Mouse (Mus musculus) heart, postnatal 4 days (tissue): ENCODE results near the gene Vmn1r63. TPM values are rescaled to one million over a fixed set of nuclear protein-coding genes. Genes with fewer than 3 reads are reported as not detected.
"Not testable (repeated sequence)": the region's sequence is repeated elsewhere in the genome, so short reads cannot be mapped to it uniquely, and the experiment has no call there.

Experiments
- DNase-seq: peaks from one replicate; pipeline ENCODE4 v3.0.0; 2021
- total RNA-seq, 2 experiments: library from RNA; stranded (reverse); gene quantifications; 2 replicates each; pipeline ENCODE4 v1.2.3; 2021

The Vmn1r63 gene
- not detected for total RNA-seq

GRCm38 (mm10) chr7:5805345-5805744 lies at the start of gene Vmn1r63:
Vmn1r63 (minus strand) TSS chr7:5805445.
- not testable (repeated sequence) for DNase-seq

Other genes starting within 250 kb of the Vmn1r63 start
- not detected for gene Vmn1r61, start 192.2 kb downstream of the Vmn1r63 start, total RNA-seq
- not detected for gene Vmn1r62, start 131.8 kb downstream of the Vmn1r63 start, total RNA-seq
- gene Vmn1r64, start 79.1 kb upstream of the Vmn1r63 start, total RNA-seq: not detected
- not detected for gene Vmn1r65, start 205.6 kb upstream of the Vmn1r63 start, total RNA-seq
- not detected for gene Nlrp4c, start 239.7 kb upstream of the Vmn1r63 start, total RNA-seq